ENCODE assay signal across 16 mouse cellular contexts in genomic region chr7:102035534-102035933, GRCm38 (mm10). TPM values are rescaled to one million over a fixed set of nuclear protein-coding genes. Genes with fewer than 3 reads are reported as not detected.
DNase-seq lines count a peak whose midpoint lies in the region.
"Had no signal": no experiment of that assay in that cellular context is flagged by ENCODE, and none has a peak within 500 bp of the region (broad histone marks: within the 10 kb centered on the region; RNA-seq: fewer than 3 reads in every experiment).

No protein-coding gene starts in this region.

- peak; percentile 15 for DNase-seq in lung, postnatal 36 days
- no peak for DNase-seq in lung, postnatal 4 days
- DNase-seq in right cerebral cortex, postnatal 14 days = peak; percentile 30
- DNase-seq in right cerebral cortex, postnatal 36 days (ENCODE audit: low spot score in 2 of 2) = no peak
- DNase-seq in gonadal fat pad, adult 2 months (ENCODE audit: low read depth) = peak; percentile 40
- no peak for DNase-seq in cerebellum, adult 9-11 months
- DNase-seq: adrenal gland, postnatal 10 days; adrenal gland, postnatal 25 days; cerebellum, adult 11 months; cerebellum, adult 8-10 months had no signal

RNA-seq across cellular contexts. Expression of gene Il18bp, which starts 17.0 kb away (rescaled TPM):
- polyA plus RNA-seq in gonadal fat pad, adult 2 months (2012; rRNA removed) = 13.5 and 19.7 TPM in 2 replicates

RNA-seq across cellular contexts. Expression of gene Rnf121, which starts 29.7 kb away (rescaled TPM):
- 59.9 and 61.7 TPM in 2 replicates for polyA plus RNA-seq in gonadal fat pad, adult 2 months (2012; rRNA removed)

RNA-seq across cellular contexts. Expression of gene Xndc1, which starts 29.8 kb away (rescaled TPM):
- polyA plus RNA-seq in gonadal fat pad, adult 2 months (2012; rRNA removed) = 14.4 and 17.2 TPM in 2 replicates

RNA-seq across cellular contexts. Expression of gene Xntrpc, which starts 30.0 kb away (rescaled TPM):
- polyA plus RNA-seq in gonadal fat pad, adult 2 months (2012; rRNA removed) = 2.7 and 3.0 TPM in 2 replicates

RNA-seq across cellular contexts. Expression of gene Trpc2, which starts 47.4 kb away (rescaled TPM):
- not detected in 2 replicates for polyA plus RNA-seq in gonadal fat pad, adult 2 months (2012; rRNA removed)
- polyA plus RNA-seq: adrenal gland, adult 2 months; C2C12; embryonic facial prominence, embryonic 14.5 days; forebrain, embryonic 10.5 days; forebrain, embryonic 12.5 days; forebrain, embryonic 14.5 days had no signal

Comparison
In these comparisons a context has a peak if more than half of its experiments do, and no peak if none do; other contexts are left out.
1. DNase-seq: peak in lung, postnatal 36 days (single experiment), right cerebral cortex, postnatal 14 days (single experiment) and gonadal fat pad, adult 2 months (single experiment); none in lung, postnatal 4 days (0 of 2), right cerebral cortex, postnatal 36 days (0 of 2) and cerebellum, adult 9-11 months (single experiment).